Mouse (Mus musculus) limb, embryonic 14.5 days (tissue): ENCODE data around the gene Hils1. TPM values are rescaled to one million over a fixed set of nuclear protein-coding genes. Genes with fewer than 3 reads are reported as not detected.
A peak's percentile ranks its signal among the peaks of the same experiment; 100 is the strongest.

Experiments used
- ATAC-seq: fragments of 200-750 bp; cut with Nextera tagmentation; 2 replicates; pipeline ENCODE4 v1.8.0; 2017; ENCODE audit warnings: low read depth, moderate number of reproducible peaks, moderate TSS enrichment; ENCODE audit not compliant: low FRiP score
- DNase-seq: peaks from one replicate; pipeline ENCODE4 v3.0.0-alpha.2; 2015; ENCODE audit warnings: low spot score
- H3K27ac ChIP-seq: fragments of 300-500 bp; sonication (generic); replicated peaks from 2 replicates; pipeline ENCODE4 v1.5.1; 2014; ENCODE audit warnings: low read depth, mild to moderate bottlenecking, low read length, moderate library complexity, mixed read lengths
- H3K27me3 ChIP-seq: fragments of 300-500 bp; sonication (generic); 2 replicates; pipeline ENCODE4 v1.6.1; 2014; ENCODE audit warnings: low read length, mixed read lengths; ENCODE audit not compliant: control insufficient read depth, insufficient read depth
- H3K36me3 ChIP-seq: fragments of 300-500 bp; sonication (generic); 2 replicates; pipeline ENCODE4 v1.6.1; 2014; ENCODE audit warnings: mild to moderate bottlenecking, low read length, moderate library complexity, mixed read lengths; ENCODE audit not compliant: control insufficient read depth, insufficient read depth
- H3K4me1 ChIP-seq: fragments of 300-500 bp; sonication (generic); 2 replicates; pipeline ENCODE4 v1.6.1; 2014; ENCODE audit warnings: antibody characterized with exemption, low read length, mixed read lengths; ENCODE audit not compliant: control insufficient read depth, insufficient read depth
- H3K4me2 ChIP-seq: fragments of 300-500 bp; sonication (generic); replicated peaks from 2 replicates; pipeline ENCODE4 v1.6.1; 2014; ENCODE audit warnings: low read depth, mild to moderate bottlenecking, low read length, moderate library complexity; ENCODE audit not compliant: severe bottlenecking
- H3K4me3 ChIP-seq: fragments of 300-500 bp; sonication (generic); replicated peaks from 2 replicates; pipeline ENCODE4 v1.5.1; 2014; ENCODE audit warnings: low read length
- H3K9ac ChIP-seq: fragments of 300-500 bp; sonication (generic); 2 replicates; pipeline ENCODE4 v1.6.1; 2014; ENCODE audit warnings: mild to moderate bottlenecking, low read depth, low read length, moderate library complexity; ENCODE audit not compliant: severe bottlenecking
- H3K9me3 ChIP-seq: fragments of 300-500 bp; sonication (generic); 2 replicates; pipeline ENCODE4 v1.6.1; 2016; ENCODE audit warnings: low read length; ENCODE audit not compliant: control insufficient read depth
- POLR2A ChIP-seq: fragments of 200-500 bp; IDR thresholded peaks from 2 replicates; pipeline ENCODE4 v1.8.0; 2012; ENCODE audit warnings: inconsistent platforms, mild to moderate bottlenecking, moderate library complexity, borderline replicate concordance; ENCODE audit not compliant: insufficient read depth, insufficient read length; ENCODE audit errors: extremely low read depth
- WGBS: fragments of 180-500 bp; shearing (Covaris S2); extraction: QIAGEN DNeasy Blood & Tissue Kit; methylation state at CpG from one replicate; pipeline ENCODE4 v1.1.7; 2014; 5-methylcytosine and 5-hydroxymethylcytosine counted together
- polyA plus RNA-seq, 2 experiments: library from polyadenylated mRNA; depleted of rRNA in 1 of 2; stranded (reverse) in 1 of 2; unstranded in 1 of 2; fragments of >200 nt; fragmentation: Nextera tagmentation in 1 of 2; extraction: Ambion mirVana in 1 of 2; gene quantifications; 2 replicates each; pipeline versions ENCODE4 v1.2.1 to v1.2.3; 2012 to 2014

The Hils1 gene
- polyA plus RNA-seq (2012; rRNA removed) (0.41 and 0.58 TPM in 2 replicates), polyA plus RNA-seq (2014; fragmentation: Nextera tagmentation; extraction: Ambion mirVana) (0.29 TPM in 1 of 2 replicates, not detected in the other)

DNA sequence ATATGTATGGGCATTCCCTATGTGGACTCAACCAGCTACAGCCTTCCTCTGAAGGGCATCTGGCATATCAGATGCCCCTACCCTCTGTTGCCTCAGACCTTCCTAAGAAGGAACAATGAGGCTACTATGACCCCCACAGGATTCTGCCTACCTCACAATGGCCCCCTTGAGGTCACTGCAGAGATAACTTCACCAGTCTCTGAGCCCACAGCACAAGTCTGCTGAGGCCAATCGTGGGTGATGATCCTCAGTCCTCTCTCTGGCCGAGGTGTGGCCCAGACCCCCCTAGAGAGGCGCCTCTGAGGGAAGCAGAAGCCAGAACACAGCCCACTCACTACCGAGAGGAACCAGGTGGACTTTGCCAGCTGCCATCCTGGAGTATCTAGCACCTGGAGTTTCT is at the start of gene Hils1:
Gene Hils1, plus strand, starts transcription at position 175 of the 400 bp plus-strand sequence.
- H3K4me2 ChIP-seq = no peak within 1 kb of the TSS
- 43% methylated on average over 4 of the region's 4 CpGs for WGBS
- no peaks in the 10 kb centered on the region for H3K4me1 ChIP-seq
- no peaks in the 10 kb centered on the region for H3K36me3 ChIP-seq
- H3K4me3 ChIP-seq = no peak within 1 kb of the TSS
- ATAC-seq (no peak), DNase-seq (no peak)
- no peak within 1 kb of the TSS for H3K27ac ChIP-seq
- no peaks in the 10 kb centered on the region for H3K9me3 ChIP-seq
- H3K9ac ChIP-seq = no peak within 1 kb of the TSS
- TF ChIP-seq POLR2A = no peak
- H3K27me3 ChIP-seq = no peaks in the 10 kb centered on the region

DNA sequence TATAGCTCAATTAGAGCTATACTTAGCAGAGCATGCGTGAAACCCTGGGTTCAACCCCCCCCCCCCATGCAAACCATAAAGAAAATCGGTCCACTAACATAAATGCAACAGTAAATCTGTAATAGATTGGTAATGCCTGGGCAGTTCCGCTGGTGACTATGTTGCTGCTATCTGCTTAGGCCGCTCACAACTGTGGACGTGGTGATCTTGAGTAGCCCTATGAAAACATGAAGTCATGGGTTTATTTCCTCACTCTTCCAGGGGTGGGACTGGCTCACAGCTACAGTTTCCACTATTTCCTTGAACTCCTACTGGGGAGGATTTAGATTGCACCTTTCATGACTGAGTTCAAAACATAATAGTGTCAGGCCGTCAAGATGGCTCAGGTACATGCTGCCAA is 49.7 kb upstream of the Hils1 start:
- no peaks in the 10 kb centered on the region for H3K27me3 ChIP-seq
- peak; percentile 17 for DNase-seq
- TF ChIP-seq POLR2A = no peak
- no peaks in the 10 kb centered on the region for H3K36me3 ChIP-seq
- no peak overlapping the region for H3K9ac ChIP-seq
- no peaks in the 10 kb centered on the region for H3K9me3 ChIP-seq
- peaks cover 34% of the 10 kb centered on the region for H3K4me1 ChIP-seq
- peak overlapping the region; percentile 67 for H3K27ac ChIP-seq
- no peak overlapping the region for H3K4me3 ChIP-seq
- H3K4me2 ChIP-seq = 0 out of 2 replicates have a peak overlapping the region, but pooled peaks have one; percentile 6
- 45% methylated on average over 6 of the region's 6 CpGs for WGBS
- ATAC-seq = peak; percentile 42; the same call in 1 of the 2 replicates

DNA sequence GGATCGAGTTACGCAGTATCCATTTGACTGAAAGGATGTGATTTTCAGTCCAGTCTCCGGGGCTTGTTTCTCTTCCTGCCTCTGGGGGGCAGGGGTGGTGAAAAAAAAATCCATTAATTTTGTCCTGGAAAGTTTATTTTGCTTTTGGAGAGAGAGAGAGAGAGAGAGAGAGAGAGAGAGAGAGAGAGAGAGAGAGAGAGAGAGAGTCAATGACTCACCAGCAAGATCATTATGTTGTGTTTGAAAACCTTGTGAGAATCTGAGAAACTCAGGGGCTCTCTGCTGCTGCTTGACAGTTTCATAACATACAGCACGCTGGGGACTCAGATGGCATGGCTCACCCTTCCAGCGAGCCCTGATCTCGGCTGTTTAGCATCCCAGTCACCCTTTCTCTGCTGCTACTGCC is 46.4 kb upstream of the Hils1 start:
- ATAC-seq = no peak
- H3K9me3 ChIP-seq = no peaks in the 10 kb centered on the region
- H3K27ac ChIP-seq = no peak overlapping the region
- no peak for TF ChIP-seq POLR2A
- H3K4me1 ChIP-seq = peaks cover 18% of the 10 kb centered on the region
- DNase-seq = no peak
- H3K4me3 ChIP-seq = no peak overlapping the region
- no peaks in the 10 kb centered on the region for H3K36me3 ChIP-seq
- no peak overlapping the region for H3K9ac ChIP-seq
- H3K4me2 ChIP-seq = no peak overlapping the region
- whole genome bisulfite sequencing = 27% methylated on average over 6 of the region's 6 CpGs
- no peaks in the 10 kb centered on the region for H3K27me3 ChIP-seq

DNA sequence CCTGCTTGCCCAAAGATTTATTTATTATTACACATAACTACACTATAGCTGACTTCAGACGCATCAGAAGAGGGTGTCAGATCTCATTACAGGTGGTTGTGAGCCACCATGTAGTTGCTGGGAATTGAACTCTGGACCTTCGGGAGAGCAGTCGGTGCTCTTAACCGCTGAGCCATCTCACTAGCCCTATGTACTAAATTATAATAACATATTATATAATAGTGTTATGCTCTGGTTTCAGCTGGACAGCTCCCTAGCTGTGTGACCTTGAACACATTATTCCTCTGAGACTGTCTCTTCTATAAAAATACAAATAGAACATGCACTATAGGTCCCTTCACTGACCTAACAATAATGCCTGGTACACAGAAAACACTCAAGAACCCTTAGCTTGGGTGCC is 42.4 kb upstream of the Hils1 start:
- Histone ChIP-seq H3K9me3 (no peaks in the 10 kb centered on the region), H3K36me3 (no peaks in the 10 kb centered on the region), H3K9ac (no peak overlapping the region), H3K4me2 (no peak overlapping the region), H3K4me3 (no peak overlapping the region), H3K27ac (no peak overlapping the region), H3K4me1 (peaks cover 27% of the 10 kb centered on the region), H3K27me3 (no peaks in the 10 kb centered on the region)
- WGBS = 95% methylated on average over 4 of the region's 4 CpGs
- TF ChIP-seq POLR2A = no peak
- DNase-seq (no peak), ATAC-seq (no peak)

DNA sequence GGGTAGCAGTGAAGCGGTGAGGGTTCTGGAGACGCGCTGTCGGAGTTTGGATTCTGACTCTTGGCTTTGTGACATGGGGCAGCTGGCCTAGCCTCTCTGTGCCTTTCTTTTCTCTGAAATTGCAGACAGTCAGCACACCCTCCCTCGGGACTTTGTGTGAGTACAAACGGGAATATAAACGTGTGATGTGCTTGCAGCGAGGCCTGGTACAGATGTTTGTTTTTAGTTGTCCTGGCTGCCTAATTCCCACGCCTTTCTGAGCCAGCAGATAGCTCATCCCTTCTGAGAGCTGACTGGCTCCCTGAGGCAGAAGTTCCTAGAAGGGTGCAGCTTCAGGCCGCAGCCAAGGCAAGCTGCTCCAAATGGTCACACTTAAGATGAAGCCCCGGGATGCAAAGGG is 41.0 kb upstream of the Hils1 start:
- Histone ChIP-seq H3K27ac (no peak overlapping the region), H3K9me3 (no peaks in the 10 kb centered on the region), H3K4me2 (no peak overlapping the region), H3K9ac (no peak overlapping the region), H3K4me3 (no peak overlapping the region), H3K27me3 (no peaks in the 10 kb centered on the region), H3K4me1 (peaks cover 33% of the 10 kb centered on the region), H3K36me3 (no peaks in the 10 kb centered on the region)
- DNase-seq = no peak
- ATAC-seq = no peak
- WGBS = 53% methylated on average over 11 of the region's 11 CpGs
- no peak for TF ChIP-seq POLR2A

DNA sequence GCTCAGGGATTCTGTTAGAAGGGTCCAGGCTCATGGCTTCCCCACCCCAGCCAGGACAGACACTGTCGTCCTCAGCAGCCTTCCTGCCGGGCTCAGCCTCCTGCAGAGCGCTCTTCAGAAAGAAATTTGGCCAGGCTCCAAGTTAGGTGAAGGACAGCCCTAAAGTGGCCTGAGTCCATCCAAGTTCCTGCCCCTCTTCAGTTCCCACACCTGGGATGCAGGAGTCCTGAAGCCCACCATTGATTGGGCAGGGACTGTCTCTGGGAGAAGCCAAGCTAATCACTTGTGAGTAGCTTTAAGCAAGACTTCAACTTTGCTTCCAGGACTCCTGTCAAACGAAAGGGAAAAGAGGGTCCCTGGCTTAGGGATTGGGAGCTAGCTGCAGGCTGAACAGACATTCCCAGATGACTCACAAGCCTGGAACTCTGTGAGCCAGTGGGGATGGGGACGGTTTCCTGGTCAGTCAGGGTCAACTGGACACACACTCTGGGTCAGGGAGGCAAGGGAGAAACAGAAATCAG is 39.6 kb upstream of the Hils1 start:
- Histone ChIP-seq H3K36me3 (no peaks in the 10 kb centered on the region), H3K9me3 (no peaks in the 10 kb centered on the region), H3K4me1 (peaks cover 40% of the 10 kb centered on the region), H3K27me3 (no peaks in the 10 kb centered on the region), H3K9ac (no peak overlapping the region), H3K4me3 (no peak overlapping the region), H3K4me2 (no peak overlapping the region; the same call in 1 of the 2 replicates), H3K27ac (peak overlapping the region; percentile 94)
- ATAC-seq (no peak), DNase-seq (peak; percentile 38)
- 20% methylated on average over 5 of the region's 5 CpGs for WGBS
- TF ChIP-seq POLR2A = no peak
